Mouse (Mus musculus) liver, embryonic 11.5 days (tissue): ENCODE results near the gene Gstm7. TPM values are rescaled to one million over a fixed set of nuclear protein-coding genes. Genes with fewer than 3 reads are reported as not detected.
"Not testable (repeated sequence)": the region's sequence is repeated elsewhere in the genome, so short reads cannot be mapped to it uniquely, and the experiment has no call there.

Experiments
- ATAC-seq: fragments of 200-750 bp; cut with Nextera tagmentation; replicated peaks from 2 replicates; pipeline ENCODE4 v1.8.0; 2017; ENCODE audit warnings: moderate number of reproducible peaks, mild to moderate bottlenecking, moderate TSS enrichment, moderate library complexity; ENCODE audit not compliant: low FRiP score
- DNase-seq: peaks from one replicate; pipeline ENCODE4 v3.0.0-alpha.2; 2017; ENCODE audit warnings: low spot score
- H3K27ac ChIP-seq: fragments of 300-500 bp; sonication (generic); 2 replicates; pipeline ENCODE4 v1.5.1; 2014; ENCODE audit warnings: mild to moderate bottlenecking, low read depth, low read length, control low read depth
- H3K27me3 ChIP-seq: fragments of 300-500 bp; sonication (generic); replicated peaks from 2 replicates; pipeline ENCODE4 v1.6.1; 2014; ENCODE audit warnings: low read length, mixed read lengths; ENCODE audit not compliant: control insufficient read depth, insufficient read depth
- H3K36me3 ChIP-seq: fragments of 300-500 bp; sonication (generic); 2 replicates; pipeline ENCODE4 v1.6.1; 2014; ENCODE audit warnings: mild to moderate bottlenecking, low read length, moderate library complexity, mixed read lengths; ENCODE audit not compliant: control insufficient read depth, insufficient read depth
- H3K4me1 ChIP-seq: fragments of 300-500 bp; sonication (generic); replicated peaks from 2 replicates; pipeline ENCODE4 v1.6.1; 2014; ENCODE audit warnings: low read length, mixed read lengths; ENCODE audit not compliant: control insufficient read depth, insufficient read depth
- H3K4me2 ChIP-seq: fragments of 300-500 bp; sonication (generic); 2 replicates; pipeline ENCODE4 v1.6.1; 2014; ENCODE audit warnings: mild to moderate bottlenecking, control low read depth, moderate library complexity
- H3K4me3 ChIP-seq: fragments of 300-500 bp; sonication (generic); 2 replicates; pipeline ENCODE4 v1.5.1; 2014; ENCODE audit warnings: low read depth, low read length, control low read depth
- H3K9ac ChIP-seq: fragments of 300-500 bp; sonication (generic); 2 replicates; pipeline ENCODE4 v1.6.1; 2014; ENCODE audit warnings: low read depth, low read length, control low read depth
- H3K9me3 ChIP-seq: fragments of 300-500 bp; sonication (generic); 2 replicates; pipeline ENCODE4 v1.6.1; 2016; ENCODE audit warnings: low read length, inconsistent platforms, mixed read lengths; ENCODE audit not compliant: control insufficient read depth
- WGBS: fragments of 180-500 bp; shearing (Covaris S2); extraction: QIAGEN DNeasy Blood & Tissue Kit; methylation state at CpG from one replicate; pipeline ENCODE4 v1.1.7; 2014; 5-methylcytosine and 5-hydroxymethylcytosine counted together
- polyA plus RNA-seq: library from polyadenylated mRNA; unstranded; fragments of >200 nt; fragmentation: Nextera tagmentation; extraction: Ambion mirVana; gene quantifications from 2 replicates; pipeline ENCODE4 v1.2.1, GENCODE M21; 2014

Gstm7 gene
- 10.8 and 12.0 TPM in 2 replicates for polyA plus RNA-seq

DNA sequence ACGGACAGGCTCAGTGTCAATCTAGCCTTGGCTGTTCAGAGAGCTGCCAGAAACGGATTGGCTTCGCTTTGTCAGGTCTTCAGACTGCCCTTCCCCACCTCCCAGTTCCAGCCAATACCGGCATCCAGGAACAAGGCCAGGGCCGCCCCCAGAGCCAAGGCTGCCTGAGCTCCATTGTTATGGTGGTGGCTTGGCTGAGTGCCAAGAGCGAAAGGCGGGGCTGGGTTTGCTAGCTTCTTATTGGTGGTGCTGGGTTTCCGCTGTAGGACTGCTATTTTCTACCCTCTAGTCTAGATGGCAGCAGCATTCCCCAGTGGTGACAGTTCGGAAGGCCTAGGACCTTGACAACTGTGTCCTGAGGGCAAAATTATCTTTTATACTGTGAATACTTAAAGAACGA lies at the start of gene Gstm7:
TSS of gene Gstm7 (minus strand) at position 148 of the 400 bp plus-strand sequence.
- H3K4me1 ChIP-seq = no peaks in the 10 kb centered on the region
- peak; percentile 89 for DNase-seq
- H3K4me2 ChIP-seq = peak within 1 kb of the TSS; percentile 62
- H3K9ac ChIP-seq = no peak within 1 kb of the TSS; the same call in 1 of the 2 replicates
- no peaks in the 10 kb centered on the region for H3K9me3 ChIP-seq
- no peaks in the 10 kb centered on the region for H3K36me3 ChIP-seq
- 10% methylated on average over 10 of the region's 10 CpGs for WGBS
- peak; percentile 87 for ATAC-seq
- no peaks in the 10 kb centered on the region for H3K27me3 ChIP-seq
- no peak within 1 kb of the TSS for H3K27ac ChIP-seq
- H3K4me3 ChIP-seq = peak within 1 kb of the TSS; percentile 34

DNA sequence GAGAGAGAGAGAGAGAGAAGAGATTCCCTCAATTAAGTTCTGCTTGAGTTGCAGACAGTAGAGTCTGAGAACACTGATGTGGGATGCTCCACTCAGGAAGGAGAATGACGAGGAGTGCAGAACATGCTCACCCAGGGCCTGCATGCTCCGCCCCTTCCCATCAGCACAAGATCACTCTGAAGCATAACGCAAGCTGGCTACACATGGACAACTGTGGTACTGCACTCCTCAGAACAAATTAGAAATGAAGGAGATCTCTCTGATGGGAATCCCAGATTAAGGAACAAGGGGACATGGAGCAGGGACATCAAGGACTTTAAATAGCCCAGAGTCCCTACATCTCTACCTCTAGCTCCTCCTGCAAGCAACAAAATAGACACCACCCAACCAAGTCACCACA lies 49.6 kb upstream of the Gstm7 start:
- 62% methylated on average over 3 of the region's 3 CpGs for WGBS
- no peaks in the 10 kb centered on the region for H3K27me3 ChIP-seq
- no peak overlapping the region for H3K4me3 ChIP-seq
- peaks cover 3% of the 10 kb centered on the region; the same call in 1 of the 2 replicates for H3K4me1 ChIP-seq
- ATAC-seq = no peak
- no peak for DNase-seq
- H3K4me2 ChIP-seq = no peak overlapping the region
- no peaks in the 10 kb centered on the region for H3K9me3 ChIP-seq
- no peaks in the 10 kb centered on the region for H3K36me3 ChIP-seq
- no peak overlapping the region for H3K27ac ChIP-seq
- H3K9ac ChIP-seq = no peak overlapping the region

DNA sequence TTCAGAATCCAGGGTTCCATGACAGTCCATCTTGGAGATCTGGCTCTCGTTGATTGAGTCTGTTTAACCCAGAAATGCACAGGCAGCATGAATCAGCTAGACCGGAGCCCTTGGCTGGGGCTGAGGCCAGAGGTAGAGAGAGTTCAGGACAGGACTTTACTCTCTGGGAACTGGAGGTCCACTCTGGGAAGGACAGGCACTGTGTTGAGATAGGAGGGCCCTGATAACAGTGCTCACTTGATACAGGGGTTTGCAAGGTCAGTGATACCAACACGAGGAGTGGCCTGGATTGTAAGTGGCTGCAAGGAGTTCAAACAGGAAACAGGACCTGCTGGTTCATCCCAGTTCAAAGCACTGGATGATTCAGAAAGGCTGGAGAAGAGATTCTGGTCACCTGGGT lies 46.1 kb upstream of the Gstm7 start:
- no peak for DNase-seq
- ATAC-seq = no peak

DNA sequence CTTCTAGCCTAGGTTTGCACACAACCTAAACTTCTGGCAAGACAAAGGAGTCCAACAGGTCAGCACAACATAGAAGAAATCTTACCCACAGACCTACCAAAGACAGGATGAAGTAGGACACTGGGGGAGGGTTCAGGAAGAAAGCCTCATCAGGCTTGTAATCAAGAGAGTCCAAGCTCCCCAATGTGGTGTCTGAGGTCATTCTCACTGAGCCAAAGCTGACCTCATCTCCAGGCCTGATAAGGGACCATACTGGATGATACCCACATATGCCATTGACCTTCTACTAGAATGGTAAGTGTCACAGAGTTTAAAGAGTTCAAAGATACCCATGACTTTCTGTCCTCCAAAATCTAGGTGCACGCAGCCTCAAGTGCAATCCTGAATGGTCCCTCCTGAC lies 42.6 kb upstream of the Gstm7 start:
- H3K27ac ChIP-seq = no peak overlapping the region

More for the DNA sequence above, 46.1 kb upstream of the Gstm7 start:
- no peak overlapping the region for H3K4me2 ChIP-seq
- no peaks in the 10 kb centered on the region for H3K36me3 ChIP-seq
- no peak overlapping the region for H3K4me3 ChIP-seq
- H3K9ac ChIP-seq = no peak overlapping the region
- H3K27me3 ChIP-seq = no peaks in the 10 kb centered on the region
- peaks cover 3% of the 10 kb centered on the region; the same call in 1 of the 2 replicates for H3K4me1 ChIP-seq
- no peaks in the 10 kb centered on the region for H3K9me3 ChIP-seq
- H3K27ac ChIP-seq = no peak overlapping the region
- WGBS = 48% methylated on average over 3 of the region's 3 CpGs

DNA sequence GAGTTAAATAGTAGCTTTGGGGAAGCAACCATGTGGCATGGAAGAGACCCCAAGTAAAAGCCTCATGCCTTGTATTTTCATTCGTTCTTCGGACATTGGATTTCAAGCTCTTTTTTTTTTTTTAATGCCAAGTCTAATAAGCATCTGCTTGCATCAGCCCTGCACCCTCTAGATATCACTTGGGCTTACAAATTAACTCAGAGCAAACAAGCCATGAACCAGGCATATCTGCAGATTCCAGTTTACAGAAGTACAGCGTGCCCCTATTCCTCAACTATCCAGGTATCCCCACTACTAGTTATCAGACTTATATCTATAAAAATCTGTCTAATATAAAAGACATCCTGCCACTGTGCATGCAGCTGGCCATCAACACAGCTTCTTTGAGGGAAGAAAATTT lies 40.5 kb upstream of the Gstm7 start:
- H3K9ac ChIP-seq = no peak overlapping the region
- no peak for DNase-seq
- no peaks in the 10 kb centered on the region for H3K27me3 ChIP-seq
- H3K9me3 ChIP-seq = no peaks in the 10 kb centered on the region
- ATAC-seq = no peak
- no peaks in the 10 kb centered on the region for H3K36me3 ChIP-seq
- no peak overlapping the region for H3K27ac ChIP-seq
- H3K4me2 ChIP-seq = no peak overlapping the region
- no peaks in the 10 kb centered on the region for H3K4me1 ChIP-seq
- WGBS = 73% methylated on average over 3 of the region's 3 CpGs
- H3K4me3 ChIP-seq = no peak overlapping the region

More for the DNA sequence above, 42.6 kb upstream of the Gstm7 start:
- DNase-seq (no peak), ATAC-seq (no peak)
- H3K4me3 ChIP-seq = no peak overlapping the region
- H3K9ac ChIP-seq = no peak overlapping the region
- H3K27me3 ChIP-seq = no peaks in the 10 kb centered on the region
- no peaks in the 10 kb centered on the region for H3K36me3 ChIP-seq
- 80% methylated on average over 1 of the region's 1 CpGs for WGBS
- no peak overlapping the region for H3K4me2 ChIP-seq
- H3K9me3 ChIP-seq = no peaks in the 10 kb centered on the region
- H3K4me1 ChIP-seq = peaks cover 3% of the 10 kb centered on the region; the same call in 1 of the 2 replicates

DNA sequence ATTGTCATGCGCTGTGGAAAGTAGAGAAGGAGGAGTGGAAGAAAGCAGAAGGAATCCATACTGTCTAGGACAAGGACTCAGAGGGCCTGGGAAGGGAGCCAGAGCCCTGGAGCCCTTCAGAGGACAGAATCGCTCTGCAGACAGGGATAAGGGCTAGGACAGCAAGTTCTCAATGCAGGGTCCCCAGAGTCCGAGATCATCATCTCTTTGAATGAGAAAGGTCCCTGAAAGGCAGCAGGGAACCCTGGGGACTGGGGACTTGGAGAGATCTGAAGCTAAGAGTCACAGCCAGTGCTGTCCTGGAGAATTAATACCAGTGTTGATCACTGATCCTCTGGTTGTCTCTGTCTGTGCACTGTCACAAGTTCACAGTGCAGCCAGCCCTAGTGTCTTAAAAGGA lies 39.5 kb upstream of the Gstm7 start:
- not testable (repeated sequence) for H3K36me3 ChIP-seq, H3K4me3 ChIP-seq, DNase-seq, H3K4me2 ChIP-seq, H3K27ac ChIP-seq, H3K4me1 ChIP-seq, H3K9me3 ChIP-seq, H3K27me3 ChIP-seq, H3K9ac ChIP-seq, ATAC-seq
- WGBS = 63% methylated on average over 3 of the region's 3 CpGs

DNA sequence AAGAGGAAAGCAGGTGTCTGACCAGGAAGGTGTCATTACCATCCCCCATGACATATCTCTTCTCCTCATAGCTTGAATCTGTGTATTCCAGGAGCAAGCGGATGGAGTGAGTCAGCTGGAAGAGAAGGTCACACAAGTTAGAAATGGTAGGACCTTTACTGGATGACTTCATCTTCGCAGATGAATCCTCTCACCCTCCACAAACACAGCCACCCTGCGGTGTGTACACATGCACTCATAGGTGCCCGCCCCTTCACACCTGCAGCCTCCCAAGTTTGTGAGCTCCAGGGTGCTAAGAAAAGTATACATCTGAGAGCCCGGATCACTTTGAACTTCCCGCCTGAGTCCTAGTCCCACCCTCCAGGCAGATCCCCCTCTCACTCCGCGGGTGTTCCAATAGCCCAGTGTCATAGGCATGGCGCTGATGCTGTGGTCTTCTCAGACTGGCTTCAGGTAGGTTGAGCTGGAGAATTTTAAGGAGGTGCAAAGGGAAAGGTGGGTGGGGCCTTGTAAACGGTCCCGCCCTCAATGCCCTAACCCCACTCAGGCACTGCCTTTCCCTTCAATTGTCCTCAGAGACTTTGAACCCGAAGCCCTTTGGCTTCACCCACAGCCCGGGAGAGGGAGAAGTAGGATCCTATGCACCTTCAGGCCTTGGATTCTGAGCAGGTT lies 37.2 kb upstream of the Gstm7 start, which contains the start of gene Gstm3:
TSS of gene Gstm3 (minus strand) at position 560 of the 672 bp plus-strand sequence.
- H3K9ac ChIP-seq = no peak within 1 kb of the TSS
- no peaks in the 10 kb centered on the region for H3K36me3 ChIP-seq
- no peaks in the 10 kb centered on the region for H3K27me3 ChIP-seq
- ATAC-seq = 0 out of 2 replicates have a peak, but pooled peaks have one; percentile 19
- no peak for DNase-seq
- peaks cover 7% of the 10 kb centered on the region for H3K4me1 ChIP-seq
- 49% methylated on average over 13 of the region's 13 CpGs for WGBS
- no peak within 1 kb of the TSS for H3K4me3 ChIP-seq
- no peaks in the 10 kb centered on the region for H3K9me3 ChIP-seq
- peak within 1 kb of the TSS; percentile 26 for H3K4me2 ChIP-seq
- H3K27ac ChIP-seq = no peak within 1 kb of the TSS

DNA sequence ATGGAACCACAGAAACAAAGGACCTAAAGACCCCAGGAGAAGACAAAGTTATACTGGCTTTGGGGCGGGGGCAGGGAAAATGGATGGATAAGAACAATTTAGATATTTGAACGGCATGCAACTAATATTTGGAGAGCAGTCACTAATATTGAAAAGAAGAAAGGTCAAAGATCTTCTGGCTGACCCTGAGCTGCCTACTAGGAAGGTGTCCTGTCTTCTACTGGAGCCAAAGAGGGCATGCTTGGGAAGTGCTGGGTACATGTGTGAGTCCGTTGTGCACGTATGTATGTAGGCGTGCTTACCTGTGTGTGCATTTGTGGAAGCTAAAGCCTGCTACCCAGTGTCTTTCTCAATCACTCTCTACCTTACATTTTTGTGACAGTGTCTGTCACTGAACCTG lies 35.0 kb upstream of the Gstm7 start:
- H3K4me2 ChIP-seq = no peak overlapping the region
- DNase-seq (no peak), ATAC-seq (no peak)
- no peaks in the 10 kb centered on the region for H3K9me3 ChIP-seq
- 84% methylated on average over 5 of the region's 5 CpGs for WGBS
- H3K27me3 ChIP-seq = no peaks in the 10 kb centered on the region
- no peaks in the 10 kb centered on the region for H3K36me3 ChIP-seq
- H3K4me3 ChIP-seq = no peak overlapping the region
- H3K4me1 ChIP-seq = peaks cover 11% of the 10 kb centered on the region
- no peak overlapping the region for H3K27ac ChIP-seq
- H3K9ac ChIP-seq = no peak overlapping the region

DNA sequence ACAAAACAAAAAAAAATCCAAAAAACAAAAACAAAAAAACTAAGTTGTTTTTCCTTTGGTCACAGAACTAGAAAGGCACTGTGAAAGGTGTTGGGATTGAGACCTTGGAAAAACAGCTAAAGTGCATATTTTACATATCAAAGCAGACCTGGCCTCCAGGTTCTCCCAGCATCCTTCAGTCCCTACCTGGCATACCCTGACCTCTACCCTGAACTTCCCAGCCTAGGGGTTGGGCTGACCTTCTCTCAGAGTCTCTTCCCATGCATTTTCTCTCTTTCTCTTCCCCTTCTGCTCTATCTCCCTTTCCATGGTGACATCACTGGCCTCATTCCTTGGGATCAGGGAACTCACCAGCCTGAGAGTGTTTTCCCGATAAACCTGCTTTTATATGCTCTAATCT lies 34.0 kb upstream of the Gstm7 start:
- Histone ChIP-seq H3K9ac (no peak overlapping the region), H3K9me3 (no peaks in the 10 kb centered on the region), H3K27me3 (no peaks in the 10 kb centered on the region), H3K4me1 (peaks cover 11% of the 10 kb centered on the region), H3K27ac (no peak overlapping the region), H3K36me3 (no peaks in the 10 kb centered on the region), H3K4me2 (no peak overlapping the region), H3K4me3 (no peak overlapping the region)
- 76% methylated on average over 1 of the region's 1 CpGs for WGBS
- DNase-seq = no peak
- no peak for ATAC-seq
